Mouse (Mus musculus): ENCODE data around the gene Csnk2a2. TPM values are rescaled to one million over a fixed set of nuclear protein-coding genes. Genes with fewer than 3 reads are reported as not detected.

Gene Csnk2a2
- polyA plus RNA-seq, 1 experiment from 2014 or later: 7.6 TPM

GRCm38 (mm10) chr8:95411309-95411972 is 78.4 kb downstream of the Csnk2a2 start:
- Histone ChIP-seq H3K4me2 (ENCODE audit: low read depth, low read length) (no peak overlapping the region), H3K4me1 (ENCODE audit: control insufficient read depth, insufficient read depth, low read length) (no peaks in the 10 kb centered on the region), H3K9me3 (replicated peaks; ENCODE audit: control insufficient read depth, low read length) (no peaks in the 10 kb centered on the region), H3K9ac (ENCODE audit: low read length) (no peak overlapping the region), H3K4me3 (replicated peaks; ENCODE audit: low read length) (no peak overlapping the region), H3K27me3 (ENCODE audit: control insufficient read depth, insufficient read depth, low read length) (no peaks in the 10 kb centered on the region), H3K27ac (ENCODE audit: low read length) (peak overlapping the region; percentile 29; the same call in 1 of the 2 replicates), H3K36me3 (ENCODE audit: control insufficient read depth, insufficient read depth, low read length) (no peaks in the 10 kb centered on the region)
- ATAC-seq (ENCODE audit: insufficient read depth, low FRiP score): peak; percentile 47; the same call in 1 of the 2 replicates
- WGBS: 40% methylated on average over 10 of the region's 10 CpGs

- no peak overlapping the region; the same call in 1 of the 2 replicates for H3K27ac ChIP-seq (ENCODE audit: low read length)
- no peaks in the 10 kb centered on the region for H3K27me3 ChIP-seq (ENCODE audit: control insufficient read depth, insufficient read depth, low read length)
- no peaks in the 10 kb centered on the region for H3K9me3 ChIP-seq (replicated peaks; ENCODE audit: control insufficient read depth, low read length)
- no peak overlapping the region for H3K9ac ChIP-seq (ENCODE audit: low read length)
- H3K4me2 ChIP-seq (ENCODE audit: low read depth, low read length): no peak overlapping the region
- H3K4me3 ChIP-seq (replicated peaks; ENCODE audit: low read length): no peak overlapping the region
- H3K36me3 ChIP-seq (ENCODE audit: control insufficient read depth, insufficient read depth, low read length): no peaks in the 10 kb centered on the region
- no peak for ATAC-seq (ENCODE audit: insufficient read depth, low FRiP score)
- no peaks in the 10 kb centered on the region for H3K4me1 ChIP-seq (ENCODE audit: control insufficient read depth, insufficient read depth, low read length)
- 61% methylated on average over 5 of the region's 5 CpGs for WGBS
Observed at GRCm38 (mm10) chr8:95409518-95409917, 80.3 kb downstream of the Csnk2a2 start.

GRCm38 (mm10) chr8:95401091-95401490 is 88.7 kb downstream of the Csnk2a2 start:
- no peak overlapping the region for H3K27ac ChIP-seq (ENCODE audit: low read length)
- no peaks in the 10 kb centered on the region for H3K9me3 ChIP-seq (replicated peaks; ENCODE audit: control insufficient read depth, low read length)
- no peak for ATAC-seq (ENCODE audit: insufficient read depth, low FRiP score)

GRCm38 (mm10) chr8:95399131-95399530 is 90.7 kb downstream of the Csnk2a2 start:
- Histone ChIP-seq H3K36me3 (ENCODE audit: control insufficient read depth, insufficient read depth, low read length) (no peaks in the 10 kb centered on the region), H3K4me3 (replicated peaks; ENCODE audit: low read length) (no peak overlapping the region), H3K9me3 (replicated peaks; ENCODE audit: control insufficient read depth, low read length) (no peaks in the 10 kb centered on the region), H3K9ac (ENCODE audit: low read length) (no peak overlapping the region), H3K27me3 (ENCODE audit: control insufficient read depth, insufficient read depth, low read length) (no peaks in the 10 kb centered on the region), H3K4me2 (ENCODE audit: low read depth, low read length) (no peak overlapping the region), H3K4me1 (ENCODE audit: control insufficient read depth, insufficient read depth, low read length) (peaks cover 6% of the 10 kb centered on the region), H3K27ac (ENCODE audit: low read length) (no peak overlapping the region)
- 75% methylated on average over 9 of the region's 9 CpGs for WGBS
- no peak for ATAC-seq (ENCODE audit: insufficient read depth, low FRiP score)

More at GRCm38 (mm10) chr8:95401091-95401490, 88.7 kb downstream of the Csnk2a2 start:
- Histone ChIP-seq H3K4me2 (ENCODE audit: low read depth, low read length) (no peak overlapping the region), H3K9ac (ENCODE audit: low read length) (no peak overlapping the region), H3K4me1 (ENCODE audit: control insufficient read depth, insufficient read depth, low read length) (peaks cover 6% of the 10 kb centered on the region), H3K4me3 (replicated peaks; ENCODE audit: low read length) (no peak overlapping the region), H3K36me3 (ENCODE audit: control insufficient read depth, insufficient read depth, low read length) (no peaks in the 10 kb centered on the region), H3K27me3 (ENCODE audit: control insufficient read depth, insufficient read depth, low read length) (no peaks in the 10 kb centered on the region)
- WGBS: 75% methylated on average over 7 of the region's 7 CpGs

- Histone ChIP-seq H3K4me2 (ENCODE audit: low read depth, low read length) (no peak overlapping the region), H3K9me3 (replicated peaks; ENCODE audit: control insufficient read depth, low read length) (no peaks in the 10 kb centered on the region), H3K27me3 (ENCODE audit: control insufficient read depth, insufficient read depth, low read length) (no peaks in the 10 kb centered on the region), H3K4me3 (replicated peaks; ENCODE audit: low read length) (no peak overlapping the region), H3K36me3 (ENCODE audit: control insufficient read depth, insufficient read depth, low read length) (no peaks in the 10 kb centered on the region), H3K9ac (ENCODE audit: low read length) (no peak overlapping the region), H3K4me1 (ENCODE audit: control insufficient read depth, insufficient read depth, low read length) (peaks cover 6% of the 10 kb centered on the region), H3K27ac (ENCODE audit: low read length) (peak overlapping the region; percentile 25; the same call in 1 of the 2 replicates)
- WGBS: 38% methylated on average over 5 of the region's 5 CpGs
- ATAC-seq (ENCODE audit: insufficient read depth, low FRiP score): no peak
Observed at GRCm38 (mm10) chr8:95397201-95397600, 92.6 kb downstream of the Csnk2a2 start.

- ATAC-seq (ENCODE audit: insufficient read depth, low FRiP score): no peak; the same call in 1 of the 2 replicates
- 47% methylated on average over 11 of the region's 11 CpGs for WGBS
- peak overlapping the region; percentile 25; the same call in 1 of the 2 replicates for H3K27ac ChIP-seq (ENCODE audit: low read length)
Observed at GRCm38 (mm10) chr8:95396752-95397151, 93.1 kb downstream of the Csnk2a2 start.

More at GRCm38 (mm10) chr8:95396752-95397151, 93.1 kb downstream of the Csnk2a2 start:
- H3K4me1 ChIP-seq (ENCODE audit: control insufficient read depth, insufficient read depth, low read length): peaks cover 6% of the 10 kb centered on the region
- H3K9me3 ChIP-seq (replicated peaks; ENCODE audit: control insufficient read depth, low read length): no peaks in the 10 kb centered on the region
- H3K4me3 ChIP-seq (replicated peaks; ENCODE audit: low read length): no peak overlapping the region
- no peak overlapping the region for H3K4me2 ChIP-seq (ENCODE audit: low read depth, low read length)
- H3K27me3 ChIP-seq (ENCODE audit: control insufficient read depth, insufficient read depth, low read length): no peaks in the 10 kb centered on the region
- H3K9ac ChIP-seq (ENCODE audit: low read length): no peak overlapping the region
- H3K36me3 ChIP-seq (ENCODE audit: control insufficient read depth, insufficient read depth, low read length): no peaks in the 10 kb centered on the region

Other genes starting within 250 kb of the Csnk2a2 start
- gene Cngb1, start 183.5 kb downstream of the Csnk2a2 start, polyA plus RNA-seq (2015; fragmentation: Nextera tagmentation; extraction: Ambion mirVana): 0.28 and 0.81 TPM in 2 replicates
- gene Tepp, start 179.5 kb downstream of the Csnk2a2 start, polyA plus RNA-seq (2015; fragmentation: Nextera tagmentation; extraction: Ambion mirVana): not detected in 2 replicates
- gene Zfp319, start 158.1 kb downstream of the Csnk2a2 start, polyA plus RNA-seq (2015; fragmentation: Nextera tagmentation; extraction: Ambion mirVana): 6.5 and 7.0 TPM in 2 replicates
- gene Usb1, start 157.8 kb downstream of the Csnk2a2 start, polyA plus RNA-seq (2015; fragmentation: Nextera tagmentation; extraction: Ambion mirVana): 38.7 and 42.0 TPM in 2 replicates
- gene Mmp15, start 137.8 kb downstream of the Csnk2a2 start, polyA plus RNA-seq (2015; fragmentation: Nextera tagmentation; extraction: Ambion mirVana): 13.4 and 15.3 TPM in 2 replicates
- 123 and 134 TPM in 2 replicates for gene Cfap20, start 55.2 kb downstream of the Csnk2a2 start, polyA plus RNA-seq (2015; fragmentation: Nextera tagmentation; extraction: Ambion mirVana)
- 0.31 and 0.59 TPM in 2 replicates for gene Ccdc113, start 44.0 kb upstream of the Csnk2a2 start, polyA plus RNA-seq (2015; fragmentation: Nextera tagmentation; extraction: Ambion mirVana)
- gene Prss54, start 86.3 kb upstream of the Csnk2a2 start, polyA plus RNA-seq (2015; fragmentation: Nextera tagmentation; extraction: Ambion mirVana): not detected in 2 replicates
- gene Gins3, start 143.4 kb upstream of the Csnk2a2 start, polyA plus RNA-seq (2015; fragmentation: Nextera tagmentation; extraction: Ambion mirVana): 15.8 and 16.1 TPM in 2 replicates
- 22.2 and 24.3 TPM in 2 replicates for gene Ndrg4, start 186.9 kb upstream of the Csnk2a2 start, polyA plus RNA-seq (2015; fragmentation: Nextera tagmentation; extraction: Ambion mirVana)
- 16.8 and 18.3 TPM in 2 replicates for gene Setd6, start 225.8 kb upstream of the Csnk2a2 start, polyA plus RNA-seq (2015; fragmentation: Nextera tagmentation; extraction: Ambion mirVana)